Mouse (Mus musculus): ENCODE measurements at regions not wholly inside any gene's neighbourhood (a gene's known extent, or its start where the extent isn't known, plus 50 kb on each side); places are given as distances from the start of the nearest gene placed in this dataset.
A peak's percentile ranks its signal among the peaks of the same experiment; 100 is the strongest.

GRCm38 (mm10) chr13:30042689-30043320 lies 56.9 kb upstream of the E2f3 start:
- peak; percentile 82 for ATAC-seq

DNA sequence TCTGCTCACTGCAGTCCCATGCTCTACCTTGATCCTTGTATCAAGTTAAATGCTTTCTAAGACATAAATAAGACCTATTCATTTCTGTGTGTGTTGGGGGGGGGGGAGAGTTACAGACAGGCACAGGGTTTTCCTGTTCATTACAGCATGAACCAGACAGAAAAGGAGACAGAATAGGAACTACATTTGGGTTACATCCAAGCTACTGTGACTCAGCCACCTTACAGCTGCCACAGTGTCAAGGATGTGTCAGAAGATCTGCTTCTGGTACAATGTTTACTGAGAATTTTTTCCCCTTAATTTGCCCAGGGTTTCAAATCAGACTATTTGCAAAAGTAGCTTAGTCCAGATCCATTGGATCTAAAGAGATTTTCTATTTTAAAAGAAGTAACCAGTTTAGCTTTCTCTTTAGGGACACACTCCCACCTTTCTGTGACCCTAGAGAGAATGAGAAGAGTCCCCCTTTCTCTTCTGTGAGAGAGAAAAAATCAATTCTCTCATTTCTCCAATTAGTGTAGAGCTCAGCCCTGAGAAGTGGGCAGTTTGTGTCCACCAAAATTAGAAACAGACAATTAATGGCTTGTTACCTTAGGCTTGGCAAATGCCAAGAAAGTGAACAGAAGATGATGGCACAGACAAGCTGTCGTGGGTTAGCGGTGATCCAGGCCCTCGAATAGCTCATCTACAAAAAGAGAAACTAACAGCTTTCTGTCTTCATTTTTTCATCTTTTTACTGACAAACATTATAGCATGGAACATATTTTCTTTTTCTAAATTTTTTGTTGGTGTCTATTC lies 55.8 kb upstream of the E2f3 start:
- ATAC-seq, result no peak

GRCm38 (mm10) chr13:30040288-30040687 lies 54.4 kb upstream of the E2f3 start:
- ATAC-seq, result no peak

DNA sequence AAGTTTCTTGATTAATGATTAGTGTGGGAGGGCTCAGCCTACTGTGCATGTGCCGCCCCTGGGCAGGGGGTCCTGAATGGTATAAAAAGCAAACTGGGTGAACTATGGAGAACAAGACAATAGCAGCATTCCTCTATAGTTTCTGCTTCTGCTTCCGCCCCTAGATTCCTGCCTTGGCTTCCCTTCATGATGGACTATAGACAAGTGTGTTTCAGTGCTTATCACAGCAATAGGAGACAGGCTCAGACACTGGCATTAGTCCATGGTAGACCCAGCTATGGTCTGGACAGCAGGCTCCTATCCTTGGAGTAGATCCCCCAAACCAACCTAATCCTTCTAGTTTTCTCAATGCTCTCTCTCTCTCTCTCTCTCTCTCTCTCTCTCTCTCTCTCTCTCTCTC lies 53.9 kb upstream of the E2f3 start:
- no peak for ATAC-seq

- ATAC-seq, result peak; percentile 93
Measured at GRCm38 (mm10) chr13:30036561-30036960, 50.7 kb upstream of the E2f3 start.

DNA sequence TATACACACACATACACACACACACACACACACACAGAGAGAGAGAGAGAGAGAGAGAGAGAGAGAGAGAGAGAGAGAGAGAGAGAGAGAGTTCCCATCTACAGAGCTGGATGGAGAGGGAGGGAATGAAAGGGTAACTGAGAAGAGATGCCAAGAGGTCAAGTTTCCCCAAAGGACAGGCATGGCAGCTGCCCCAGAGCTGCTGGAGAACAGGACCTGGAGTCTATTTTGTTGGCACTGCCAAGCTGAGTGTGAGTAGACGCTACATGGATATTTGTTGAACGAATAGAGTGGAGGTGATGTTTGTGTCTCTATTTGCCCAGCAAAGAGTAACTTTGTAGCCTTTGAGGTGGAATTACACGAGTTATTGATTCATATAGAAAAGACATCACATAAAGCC lies 50.2 kb upstream of the E2f3 start:
- ATAC-seq, result no peak

All from CD4-positive, CD25-positive, alpha-beta regulatory T cell, adult 4 months (primary cell).